Mouse (Mus musculus) bone marrow, adult 2 months (tissue): ENCODE measurements around the gene Hoxb7.

ENCODE experiments used
- CTCF ChIP-seq: fragments of 200-500 bp; IDR thresholded peaks from 2 replicates; pipeline ENCODE4 v1.5.1; 2011; ENCODE audit warnings: low read length, control low read depth; ENCODE audit not compliant: control insufficient read depth, insufficient read depth
- POLR2A ChIP-seq: fragments of 200-500 bp; IDR thresholded peaks from 2 replicates; pipeline ENCODE4 v1.6.1; 2011; ENCODE audit warnings: low read depth, mild to moderate bottlenecking, control low read depth, low read length, borderline replicate concordance; ENCODE audit not compliant: control insufficient read depth

GRCm38 (mm10) chr11:96320688-96321087, 34.3 kb downstream of the Hoxb7 start:
- no peak for TF ChIP-seq POLR2A
- TF ChIP-seq CTCF, result no peak
